Mouse (Mus musculus) 416B (cell line): Measurements from ENCODE around the gene Rasal2.

ENCODE experiments used
- DNase-seq: peaks from one replicate; pipeline ENCODE4 v3.0.0; 2011; ENCODE audit warnings: low read depth

The Rasal2 gene

DNA sequence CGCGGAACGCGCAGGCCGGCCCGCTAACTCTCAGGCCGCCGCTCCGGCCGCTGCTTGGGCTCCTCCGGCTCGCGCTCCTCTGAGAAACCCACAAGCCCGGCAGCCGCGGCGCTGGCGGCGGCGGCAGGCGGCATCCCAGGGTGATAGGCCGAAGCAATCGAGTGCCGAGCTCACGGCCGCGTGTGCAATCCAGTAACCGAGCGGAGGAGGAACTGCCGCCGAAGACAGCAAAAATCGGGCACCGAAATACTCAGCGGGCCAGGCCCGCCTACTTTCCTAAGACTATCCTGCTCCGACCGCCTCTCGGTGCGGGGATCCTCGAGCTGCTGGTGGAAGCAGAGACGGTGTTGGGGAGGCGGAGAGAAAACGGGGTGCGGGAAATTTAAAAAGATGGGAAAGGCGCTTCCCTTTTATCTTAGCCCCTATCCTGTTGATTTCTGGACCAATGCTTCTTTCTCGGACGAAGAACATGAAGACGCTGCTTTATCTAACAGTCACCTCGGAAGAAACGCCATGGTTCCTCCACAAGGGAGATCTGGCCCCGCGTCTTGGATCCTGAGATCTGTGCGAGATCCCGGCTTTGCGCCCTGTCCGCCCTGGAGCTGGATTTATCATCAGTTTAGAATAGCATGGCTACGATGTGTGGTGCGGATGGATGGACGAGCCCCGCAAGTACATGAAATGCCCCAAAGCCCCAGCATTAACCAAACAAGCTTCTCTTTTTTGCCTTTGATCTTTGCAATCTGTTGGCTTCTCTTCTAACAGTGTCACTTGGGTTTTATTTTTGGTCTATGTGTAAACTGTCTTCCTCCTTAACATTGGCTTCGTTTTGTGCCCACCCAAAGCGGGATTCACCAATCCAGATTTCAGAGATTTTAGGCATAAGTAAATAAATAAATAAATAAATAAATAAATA is at the start of gene Rasal2:
Gene Rasal2 (minus strand): TSS at position 142 of the 916 bp plus-strand sequence.
- no peak for DNase-seq

DNA sequence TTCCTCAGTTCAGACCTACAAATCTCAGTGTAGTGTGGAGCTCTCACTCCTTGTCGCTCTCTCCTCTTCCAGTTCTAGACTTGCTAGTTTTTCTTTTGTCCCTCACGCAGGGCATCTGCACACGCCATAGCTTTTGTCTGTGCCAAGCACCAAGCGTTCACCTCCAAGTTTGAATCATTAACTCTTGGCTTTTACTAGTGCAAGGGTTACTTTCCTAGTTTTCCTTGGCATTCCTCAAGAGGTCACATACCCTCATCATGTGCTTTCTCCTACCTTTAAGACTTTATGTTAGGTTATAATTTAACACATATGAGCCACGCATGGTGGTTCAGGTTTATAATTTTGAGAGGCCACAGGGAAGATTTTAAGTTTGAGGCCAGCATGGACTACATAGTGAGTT is 48.9 kb upstream of the Rasal2 start:
- DNase-seq, result no peak

DNA sequence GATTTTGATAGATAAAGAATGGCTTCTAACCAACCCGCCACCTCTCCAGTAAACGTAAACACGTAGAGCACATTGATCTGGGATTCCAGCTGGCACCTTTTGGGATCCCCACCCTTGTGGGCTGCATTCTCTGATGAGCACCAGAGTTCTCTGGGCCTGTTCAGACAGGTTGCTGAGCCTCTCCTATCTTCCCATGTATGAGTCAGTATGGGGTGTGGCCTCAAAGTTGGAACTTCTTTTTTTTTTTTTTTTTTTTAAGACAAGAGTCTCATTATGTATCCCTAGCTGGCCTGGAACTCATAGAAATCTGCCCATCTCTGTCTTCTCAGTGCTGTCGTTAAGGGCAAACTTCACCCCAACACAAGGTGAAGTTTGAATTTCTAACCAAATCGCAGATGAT is 47.5 kb upstream of the Rasal2 start:
- DNase-seq, result no peak

DNA sequence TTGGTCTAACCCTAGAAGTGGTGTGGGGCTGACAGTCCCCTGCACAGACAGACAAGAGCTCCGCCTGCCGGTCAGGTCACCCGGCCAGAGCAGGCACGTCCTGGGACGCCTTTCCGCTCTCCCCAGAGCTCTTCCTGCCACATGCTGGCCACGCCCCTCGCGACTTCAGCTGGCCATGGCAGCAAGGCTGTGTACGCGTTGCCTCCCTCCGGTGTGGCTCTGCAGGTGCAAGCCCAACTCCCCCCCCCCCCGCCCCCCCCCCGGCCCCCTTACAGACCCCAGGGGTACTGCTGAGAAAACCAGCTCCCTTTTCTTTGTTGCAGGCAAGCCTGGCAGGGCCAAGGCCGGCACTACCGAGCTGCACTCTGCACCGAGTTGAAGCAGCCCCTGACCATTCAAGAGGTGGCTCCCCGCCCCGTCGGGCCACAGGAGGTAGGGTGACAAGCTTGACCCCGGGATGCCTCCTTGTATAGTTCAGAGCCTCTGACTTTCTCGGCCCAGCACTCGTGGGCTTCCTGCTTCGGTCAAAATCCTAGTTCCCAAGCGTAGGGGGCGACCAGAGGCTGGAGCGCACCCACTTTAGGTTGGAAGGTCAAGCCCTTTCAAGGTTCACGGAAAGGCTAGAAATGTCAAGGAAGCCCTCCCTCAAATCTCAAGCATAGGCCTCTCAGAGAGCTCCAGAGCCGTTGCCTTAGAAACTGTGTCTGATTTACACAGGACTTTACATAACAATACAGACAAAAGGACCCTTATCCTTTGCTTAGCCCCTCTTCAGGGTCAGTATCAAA is 46.2 kb upstream of the Rasal2 start, which contains the start of gene Cryzl2:
Gene Cryzl2 (plus strand): TSS at position 157 of the 788 bp plus-strand sequence.
- DNase-seq, result no peak

DNA sequence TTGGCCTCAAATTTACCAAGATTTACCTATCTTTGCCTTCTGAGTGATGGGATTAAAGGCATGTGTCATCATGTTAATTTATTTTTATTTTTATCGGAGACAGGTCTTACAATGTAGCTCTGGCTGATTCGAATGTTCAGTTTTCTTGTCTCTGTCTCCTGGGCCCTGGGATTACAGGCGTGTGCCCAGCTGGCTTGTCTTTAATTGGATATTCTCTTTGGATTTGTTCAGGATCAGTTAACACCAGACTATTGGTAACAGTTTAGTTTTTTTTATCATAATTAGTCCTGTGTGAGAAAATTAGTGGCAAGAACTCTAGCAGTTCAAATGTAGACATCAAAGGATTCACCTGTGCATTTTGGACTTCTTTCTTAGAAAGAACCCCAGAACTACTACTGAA is 45.4 kb upstream of the Rasal2 start:
- DNase-seq, result no peak

- no peak for DNase-seq
Observed at GRCm38 (mm10) chr1:157454876-157455275, 42.5 kb upstream of the Rasal2 start.

GRCm38 (mm10) chr1:157452759-157453549 is 40.6 kb upstream of the Rasal2 start:
- no peak for DNase-seq

- DNase-seq, result no peak
Observed at GRCm38 (mm10) chr1:157452284-157452683, 39.9 kb upstream of the Rasal2 start.

DNA sequence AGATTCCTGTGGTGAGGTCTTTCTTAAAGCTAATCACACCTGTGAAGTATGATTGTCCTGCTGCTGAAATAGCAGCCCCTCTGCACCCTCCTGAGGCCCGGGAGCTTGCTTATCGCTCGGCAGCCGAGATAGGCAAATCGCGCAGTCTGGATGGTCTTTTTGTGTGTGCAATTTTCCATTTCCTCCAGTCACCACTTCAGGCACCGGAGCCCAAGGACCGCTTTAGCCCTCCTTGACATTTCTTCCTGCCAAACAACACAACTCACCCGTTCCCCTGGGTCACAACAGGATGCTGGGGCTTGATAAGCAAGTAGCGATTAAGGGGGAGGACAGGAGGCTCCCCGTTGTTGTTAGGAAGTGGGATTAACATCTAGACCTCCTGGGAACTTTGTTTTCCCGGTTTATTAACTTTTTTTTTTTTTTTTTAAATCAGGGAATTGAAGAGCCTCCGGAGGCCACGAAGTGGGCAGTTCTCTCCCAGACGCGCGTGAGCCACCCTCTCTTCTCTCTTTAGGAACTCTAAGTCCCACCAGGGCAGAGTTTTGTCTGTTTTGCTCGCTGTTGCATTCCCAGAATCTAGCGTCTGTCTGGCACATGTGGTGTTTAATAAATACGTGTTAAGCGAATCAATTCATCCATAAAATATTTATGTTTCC is 37.7 kb upstream of the Rasal2 start:
- no peak for DNase-seq

DNA sequence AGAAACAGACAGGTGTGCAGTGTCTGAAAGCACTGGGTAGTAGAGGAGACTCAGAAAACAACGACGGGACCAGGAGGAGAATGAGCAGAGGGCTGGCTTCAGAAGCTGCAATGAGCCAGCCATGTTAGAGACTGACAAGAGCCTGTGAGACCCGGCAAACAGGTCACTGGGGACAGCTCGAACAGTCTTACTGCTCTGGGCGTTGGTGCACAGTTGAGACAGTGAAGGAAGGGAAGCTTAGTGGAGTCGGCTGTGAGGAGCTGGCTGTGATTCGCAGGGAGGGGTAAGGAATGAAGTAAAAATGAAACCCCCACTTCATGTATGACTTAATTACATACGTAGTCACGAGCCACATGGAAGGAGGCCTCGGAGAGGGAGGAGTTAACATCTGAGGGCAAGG is 37.1 kb upstream of the Rasal2 start:
- DNase-seq, result no peak

DNA sequence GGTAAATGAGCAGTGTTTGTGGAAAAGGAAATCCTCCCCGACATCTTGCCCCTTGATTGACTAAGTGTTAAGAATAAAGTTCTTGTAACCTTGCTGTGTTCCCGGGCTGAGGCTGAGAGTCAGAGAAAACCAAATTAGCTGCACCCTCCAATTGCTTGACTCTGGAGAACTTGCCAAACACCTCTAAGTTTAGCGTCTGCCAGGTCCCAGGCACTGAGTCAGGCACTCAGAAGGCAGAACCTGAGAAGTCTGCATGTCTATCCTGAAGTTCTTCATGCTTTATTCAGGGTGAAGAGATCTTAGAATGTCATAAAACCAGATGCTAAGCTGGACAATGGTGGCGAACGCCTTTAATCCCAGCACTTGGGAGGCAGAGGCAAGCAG is 36.4 kb upstream of the Rasal2 start:
- no peak for DNase-seq

DNA sequence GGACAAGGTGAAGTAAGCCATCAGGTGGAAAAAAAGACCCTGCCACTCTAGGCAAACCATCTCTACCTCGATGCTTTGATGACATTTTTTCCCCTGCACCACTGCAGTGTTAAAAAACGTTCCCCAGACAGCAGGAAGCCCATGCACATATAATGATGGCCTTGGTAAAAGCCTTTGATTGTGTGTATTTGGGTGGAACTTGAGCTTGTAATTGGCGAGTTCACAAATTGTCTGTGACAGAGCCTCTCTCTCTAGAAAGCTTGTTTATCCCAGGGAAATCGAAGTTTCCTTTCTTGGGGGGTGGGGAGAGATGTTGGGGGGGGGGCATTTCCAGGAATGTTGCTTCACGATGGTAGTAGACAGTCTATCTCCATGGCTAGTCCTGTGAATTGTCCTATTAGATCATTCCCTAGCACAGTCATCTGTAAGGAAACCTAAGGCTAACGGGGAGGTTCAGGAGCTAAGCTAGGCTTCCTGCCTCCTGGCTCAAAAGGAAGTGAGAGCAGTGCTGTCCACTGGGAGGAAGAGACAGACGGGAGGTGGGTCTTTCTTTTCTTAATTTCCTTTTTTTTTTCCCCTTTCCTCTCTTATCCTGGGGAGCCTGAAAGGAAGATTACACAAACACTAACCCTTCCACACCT is 35.9 kb upstream of the Rasal2 start:
- no peak for DNase-seq

DNA sequence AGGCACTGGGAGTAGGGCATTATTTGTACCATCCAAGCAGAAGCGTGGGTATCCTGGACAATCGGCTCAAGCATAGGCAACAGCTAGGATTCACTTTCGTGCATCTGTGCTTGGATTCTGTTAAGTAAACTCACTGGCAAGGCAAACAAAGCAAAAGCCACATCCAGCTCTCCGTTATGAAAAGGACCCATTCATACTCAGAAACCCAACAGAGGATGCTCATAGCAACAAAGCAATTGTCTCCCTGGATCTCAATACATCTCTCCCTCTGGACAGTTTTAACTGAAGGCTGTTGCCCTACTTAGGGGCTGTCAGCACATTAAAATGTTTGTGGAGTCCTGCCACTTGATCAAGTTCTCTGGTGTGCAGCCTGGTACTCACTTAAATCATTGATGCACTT is 34.7 kb upstream of the Rasal2 start:
- DNase-seq, result no peak

GRCm38 (mm10) chr1:157446325-157446724 is 33.9 kb upstream of the Rasal2 start:
- peak; percentile 9 for DNase-seq

DNA sequence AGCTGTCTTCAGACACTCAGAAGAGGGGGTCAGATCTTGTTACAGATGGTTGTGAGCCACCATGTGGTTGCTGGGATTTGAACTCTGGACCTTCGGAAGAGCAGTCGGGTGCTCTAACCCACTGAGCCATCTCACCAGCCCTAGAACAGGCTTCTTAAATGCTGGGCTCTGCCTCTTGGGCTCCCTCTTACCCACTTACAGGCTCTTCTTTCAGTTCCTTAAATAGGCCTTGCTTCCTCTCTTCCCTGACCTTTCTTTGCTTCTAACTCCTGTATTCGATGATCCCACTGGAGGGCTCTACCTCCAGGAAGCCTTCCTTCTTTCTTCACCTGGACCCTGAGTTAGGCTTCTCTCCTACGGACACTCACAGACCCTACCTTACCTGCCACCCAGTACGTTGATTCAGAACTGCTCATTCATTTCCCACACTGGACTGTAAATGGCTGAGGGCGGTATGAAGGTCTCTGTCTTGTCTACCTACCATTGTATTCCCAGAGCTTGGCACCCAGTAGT is 33.1 kb upstream of the Rasal2 start:
- no peak for DNase-seq

DNA sequence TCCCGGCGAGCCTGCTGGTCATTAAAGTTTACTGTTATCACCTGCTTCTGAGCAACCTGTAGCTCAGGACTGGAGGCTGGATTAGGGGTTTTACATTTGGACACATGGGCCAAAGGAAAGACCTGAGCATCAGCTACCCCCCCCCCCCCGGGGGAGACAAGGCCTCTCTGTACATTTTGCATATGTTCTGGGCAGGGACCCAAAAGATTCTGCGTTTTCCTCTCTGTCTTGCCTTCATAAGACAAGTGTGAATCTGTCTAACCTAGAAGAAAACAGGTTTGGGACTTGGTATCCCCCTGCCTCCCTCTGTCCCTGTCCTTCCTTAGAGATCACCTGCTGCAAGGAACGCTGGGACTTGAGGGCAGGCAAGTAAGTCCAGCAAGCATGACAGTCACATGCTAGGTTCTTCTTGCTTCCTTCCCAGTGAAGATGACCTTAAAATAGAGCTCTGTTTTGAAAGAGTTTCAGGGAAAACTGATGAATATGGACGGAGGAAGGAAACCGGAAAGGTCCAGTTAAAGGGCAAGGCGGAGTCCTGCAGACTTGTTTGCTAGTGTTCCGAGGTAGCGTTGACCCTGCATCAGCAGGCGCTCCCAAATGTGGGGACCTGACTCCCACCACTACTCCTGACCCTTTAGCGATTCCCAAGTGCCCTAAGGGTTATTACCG is 32.4 kb upstream of the Rasal2 start:
- DNase-seq, result no peak

DNA sequence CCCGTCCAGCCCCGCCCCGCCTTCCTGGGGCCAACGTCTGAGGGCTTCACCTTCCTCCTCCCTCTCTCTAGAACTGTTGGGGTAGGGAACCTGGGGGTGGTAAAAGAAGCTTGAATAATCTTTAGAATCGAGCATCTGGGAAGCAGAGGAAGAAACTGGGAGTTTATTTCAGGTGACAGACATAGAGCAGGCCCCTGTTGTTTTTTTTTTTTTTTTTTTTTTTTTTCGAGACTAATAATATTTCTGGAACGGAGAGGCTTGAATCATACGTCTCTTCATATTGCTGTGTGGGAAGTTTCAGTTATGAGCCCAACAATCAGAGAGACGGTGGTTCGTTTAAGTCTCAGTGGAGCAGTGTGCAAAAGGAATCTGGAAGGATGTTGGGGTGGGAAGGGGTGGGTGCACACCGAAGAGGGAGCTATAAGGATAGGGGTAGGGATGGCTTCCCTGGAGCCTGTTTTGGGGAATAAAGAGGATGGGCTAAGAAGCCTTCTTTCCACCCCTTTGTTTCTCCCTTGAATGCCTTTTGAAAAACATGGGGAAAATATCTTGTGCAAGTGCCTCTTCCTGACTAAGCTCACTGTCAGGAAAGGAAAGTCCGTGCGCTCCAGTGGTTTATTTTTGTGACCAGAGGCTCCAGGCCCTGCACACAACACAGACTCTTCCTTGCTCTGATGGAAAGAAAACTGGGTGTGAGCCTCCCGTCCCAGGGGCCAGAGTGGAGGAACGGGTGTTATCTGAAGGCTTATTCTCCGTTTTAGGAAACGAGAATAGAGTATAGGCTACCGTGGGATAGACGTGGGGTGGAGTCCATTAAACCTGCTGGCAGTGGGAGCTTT is 31.5 kb upstream of the Rasal2 start:
- no peak for DNase-seq

DNA sequence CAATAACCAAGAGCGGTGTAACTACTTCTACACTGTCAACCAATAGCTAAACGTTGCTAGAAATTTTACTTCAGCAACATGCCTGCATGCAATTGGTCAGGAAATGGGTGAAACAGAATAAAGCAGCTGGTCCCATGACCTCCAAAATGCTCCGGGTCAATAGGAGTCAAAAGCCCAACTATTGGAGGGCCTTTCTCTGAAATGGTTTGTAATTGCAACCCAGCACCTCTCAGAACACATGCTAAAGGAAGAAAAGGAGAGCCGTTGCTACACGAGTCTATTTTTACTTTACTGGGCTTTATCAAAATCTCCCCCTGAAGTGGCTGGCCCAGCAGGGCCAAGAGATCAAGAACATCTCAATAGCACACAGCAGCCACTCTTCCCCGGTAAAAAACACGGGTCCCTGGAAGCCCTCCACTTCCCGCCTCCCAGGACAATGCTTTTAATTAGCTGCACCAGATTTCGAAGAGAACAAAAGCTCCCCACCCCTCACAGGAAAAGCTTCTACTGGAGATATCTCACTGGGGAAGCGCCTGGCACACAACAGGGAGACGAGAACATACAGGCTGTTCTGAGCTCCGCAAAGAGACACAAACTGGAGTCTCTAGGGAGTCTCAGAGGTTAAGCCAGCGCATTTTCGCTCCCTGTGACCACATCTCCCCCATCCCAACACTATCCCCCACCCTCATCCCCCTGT is 30.8 kb upstream of the Rasal2 start:
- no peak for DNase-seq
